Mouse (Mus musculus): ENCODE measurements around the gene Rab43.

GRCm38 (mm10) chr6:87743281-87743680, 68.7 kb downstream of the Rab43 start:
- no peak for TF ChIP-seq POLR2A (IDR thresholded peaks at IDR 0.05; ENCODE audit: low read depth, low read length)
- no peak for TF ChIP-seq CTCF (conservative IDR thresholded peaks at IDR 0.05; ENCODE audit: insufficient read depth, insufficient read length, low read depth, low read length)
